Mouse (Mus musculus): ENCODE data around the gene Gm39566. TPM values are rescaled to one million over a fixed set of nuclear protein-coding genes. Genes with fewer than 3 reads are reported as not detected.
A peak's percentile ranks its signal among the peaks of the same experiment; 100 is the strongest.
"Not testable (repeated sequence)": the region's sequence is repeated elsewhere in the genome, so short reads cannot be mapped to it uniquely, and the experiment has no call there.

The Gm39566 gene
- not detected for total RNA-seq (2021)

GRCm38 (mm10) chr11:69815155-69815554 lies at the start of gene Gm39566:
Gene Gm39566, minus strand, starts transcription at chr11:69815298.
- no peak for DNase-seq (ENCODE audit: low spot score in 2 of 2)
- intact Hi-C loops (cut with DNase I): no loop called here

- DNase-seq (ENCODE audit: low spot score in 2 of 2): no peak
These were observed 49.2 kb upstream of the Gm39566 start for GRCm38 (mm10) chr11:69864138-69864860.

GRCm38 (mm10) chr11:69863729-69864128 lies 48.6 kb upstream of the Gm39566 start:
- DNase-seq (ENCODE audit: low spot score in 2 of 2); intact Hi-C loops (cut with DNase I): not testable (repeated sequence)

More at GRCm38 (mm10) chr11:69864138-69864860, 49.2 kb upstream of the Gm39566 start:
- intact Hi-C loops (cut with DNase I): no loop called here

GRCm38 (mm10) chr11:69858113-69858998 lies 43.3 kb upstream of the Gm39566 start, which contains the start of gene Tnk1:
Gene Tnk1, minus strand, starts transcription at chr11:69858730.
- intact Hi-C loops (cut with DNase I): no loop called here
- no peak for DNase-seq (ENCODE audit: low spot score in 2 of 2)

GRCm38 (mm10) chr11:69855347-69855746 lies 40.2 kb upstream of the Gm39566 start:
- no peak for DNase-seq (ENCODE audit: low spot score in 2 of 2)

GRCm38 (mm10) chr11:69854680-69855079 lies 39.6 kb upstream of the Gm39566 start:
- intact Hi-C loops (cut with DNase I): no loop called here

More at GRCm38 (mm10) chr11:69855347-69855746, 40.2 kb upstream of the Gm39566 start:
- intact Hi-C loops (cut with DNase I): no loop called here

GRCm38 (mm10) chr11:69853994-69854393 lies 38.9 kb upstream of the Gm39566 start:
- DNase-seq (ENCODE audit: low spot score in 2 of 2): no peak
- intact Hi-C loops (cut with DNase I): no loop called here

More at GRCm38 (mm10) chr11:69854680-69855079, 39.6 kb upstream of the Gm39566 start:
- no peak for DNase-seq (ENCODE audit: low spot score in 2 of 2)

- intact Hi-C loops (cut with DNase I): no loop called here
- DNase-seq (ENCODE audit: low spot score in 2 of 2): no peak
These were observed 35.7 kb upstream of the Gm39566 start for GRCm38 (mm10) chr11:69850754-69851153.

GRCm38 (mm10) chr11:69849884-69850283 lies 34.8 kb upstream of the Gm39566 start:
- intact Hi-C loops (cut with DNase I): no loop called here
- DNase-seq (ENCODE audit: low spot score in 2 of 2): no peak

- intact Hi-C loops (cut with DNase I): no loop called here
These were observed 34.0 kb upstream of the Gm39566 start for GRCm38 (mm10) chr11:69849128-69849527.

GRCm38 (mm10) chr11:69848021-69848420 lies 32.9 kb upstream of the Gm39566 start:
- DNase-seq (ENCODE audit: low spot score in 2 of 2): no peak
- intact Hi-C loops (cut with DNase I): no loop called here

More at GRCm38 (mm10) chr11:69849128-69849527, 34.0 kb upstream of the Gm39566 start:
- no peak for DNase-seq (ENCODE audit: low spot score in 2 of 2)

GRCm38 (mm10) chr11:69846738-69847688 lies 31.9 kb upstream of the Gm39566 start:
- intact Hi-C loops (cut with DNase I): loop anchor here (1.0 kb wide), 1 partner anchor 9 kb away; the partner anchor contains the start of gene Tmem256
- no peak for DNase-seq (ENCODE audit: low spot score in 2 of 2)

- DNase-seq (ENCODE audit: low spot score in 2 of 2): peak; percentile 87 to 88
- intact Hi-C loops (cut with DNase I): loop anchor here (1.0 kb wide), 1 partner anchor 8 kb away; the partner anchor contains the start of gene Tmem256
These were observed 31.1 kb upstream of the Gm39566 start, which contains the start of gene Plscr3 for GRCm38 (mm10) chr11:69846198-69846680. Gene Plscr3, plus strand, starts transcription at chr11:69846376.

- intact Hi-C loops (cut with DNase I): loop anchor here (1.0 kb wide), 1 partner anchor 8 kb away; the partner anchor contains the start of gene Plscr3
- no peak for DNase-seq (ENCODE audit: low spot score in 2 of 2)
These were observed 23.6 kb upstream of the Gm39566 start for GRCm38 (mm10) chr11:69838714-69839104.

- intact Hi-C loops (cut with DNase I): loop anchor here (1.0 to 2.0 kb wide), 4 partner anchors 8 to 79 kb away; partner anchors contain the start of genes Plscr3 and Polr2a
These were observed 23.0 kb upstream of the Gm39566 start, which contains the start of gene Tmem256 for GRCm38 (mm10) chr11:69837952-69838713. Gene Tmem256, plus strand, starts transcription at chr11:69838514.

GRCm38 (mm10) chr11:69837604-69837951 lies 22.5 kb upstream of the Gm39566 start, which contains the start of gene Nlgn2:
Gene Nlgn2, minus strand, starts transcription at chr11:69837784.
- no peak for DNase-seq (ENCODE audit: low spot score in 2 of 2)
- intact Hi-C loops (cut with DNase I): loop anchor here (2.0 kb wide), 3 partner anchors 35 to 79 kb away; partner anchors contain the start of gene Polr2a

More at GRCm38 (mm10) chr11:69837952-69838713, 23.0 kb upstream of the Gm39566 start, which contains the start of gene Tmem256:
- peak; percentile 96 to 99 for DNase-seq (ENCODE audit: low spot score in 2 of 2)

- intact Hi-C loops (cut with DNase I): loop anchor here (2.0 kb wide), 3 partner anchors 34 to 78 kb away; partner anchors contain the start of gene Polr2a
These were observed 21.8 kb upstream of the Gm39566 start for GRCm38 (mm10) chr11:69836703-69837576.

More at GRCm38 (mm10) chr11:69836703-69837576, 21.8 kb upstream of the Gm39566 start:
- DNase-seq (ENCODE audit: low spot score in 2 of 2): peak; percentile 42 to 43
